Mouse (Mus musculus) myocyte (in vitro differentiated cells): ENCODE data around the gene Ncstn. TPM values are rescaled to one million over a fixed set of nuclear protein-coding genes. Genes with fewer than 3 reads are reported as not detected.

ENCODE experiments used
- H3K27me3 ChIP-seq: one replicate; pipeline ENCODE4 v1.6.1; 2011; ENCODE audit not compliant: control insufficient read depth, insufficient read depth, insufficient read length
- H3K36me3 ChIP-seq: one replicate; pipeline ENCODE4 v1.6.1; 2011; ENCODE audit not compliant: control insufficient read depth, insufficient read depth
- H3K4me2 ChIP-seq: one replicate; pipeline ENCODE4 v1.6.1; 2011; ENCODE audit warnings: low read depth, control low read depth
- H3K4me3 ChIP-seq: one replicate; pipeline ENCODE4 v1.5.1; 2011; ENCODE audit warnings: mild to moderate bottlenecking, control low read depth, moderate library complexity
- H3K79me2 ChIP-seq: one replicate; pipeline ENCODE4 v1.6.1; 2011; ENCODE audit not compliant: control insufficient read depth, insufficient read depth
- H3ac ChIP-seq: one replicate; pipeline ENCODE4 v1.6.1; 2011; ENCODE audit not compliant: control insufficient read depth, insufficient read length
- CEBPB ChIP-seq: IDR thresholded peaks from 2 replicates; pipeline ENCODE4 v1.6.1; 2011; ENCODE audit warnings: mild to moderate bottlenecking, moderate library complexity; ENCODE audit not compliant: poor library complexity, insufficient read depth, severe bottlenecking
- E2F4 ChIP-seq: IDR thresholded peaks from one replicate; pipeline ENCODE4 v1.6.1; 2011; ENCODE audit warnings: mild to moderate bottlenecking, control low read depth, moderate library complexity; ENCODE audit not compliant: insufficient read depth
- MAX ChIP-seq: IDR thresholded peaks from one replicate; pipeline ENCODE4 v1.6.1; 2011; ENCODE audit warnings: low read depth, mild to moderate bottlenecking, control low read depth
- MYOD1 ChIP-seq, 3 experiments: IDR thresholded peaks; one replicate each; pipeline ENCODE4 v1.6.1; 2011; ENCODE audit warnings: control low read depth in 2 of 3, low read depth in 2 of 3, mild to moderate bottlenecking in 2 of 3, moderate library complexity in 1 of 3; ENCODE audit not compliant: insufficient read length in 2 of 3, control insufficient read depth in 1 of 3
- MYOG ChIP-seq, 3 experiments: IDR thresholded peaks; one replicate each; pipeline ENCODE4 v1.6.1; 2011; ENCODE audit warnings: control low read depth in 2 of 3, low read depth in 2 of 3, mild to moderate bottlenecking in 2 of 3; ENCODE audit not compliant: insufficient read length in 2 of 3, control insufficient read depth in 1 of 3, insufficient read depth in 1 of 3
- POLR2A ChIP-seq: IDR thresholded peaks from one replicate; pipeline ENCODE4 v1.6.1; 2011; ENCODE audit warnings: low read depth, mild to moderate bottlenecking, control low read depth, moderate library complexity; ENCODE audit not compliant: insufficient read length
- POLR2AphosphoS2 ChIP-seq: IDR thresholded peaks from one replicate; pipeline ENCODE4 v1.6.1; 2011; ENCODE audit warnings: low read depth, control low read depth; ENCODE audit not compliant: insufficient read length
- REST ChIP-seq: IDR thresholded peaks from one replicate; pipeline ENCODE4 v1.6.1; 2011; ENCODE audit warnings: mild to moderate bottlenecking, control low read depth, moderate library complexity; ENCODE audit not compliant: insufficient read depth, insufficient read length
- SRF ChIP-seq: IDR thresholded peaks from one replicate; pipeline ENCODE4 v1.6.1; 2011; ENCODE audit warnings: low read depth; ENCODE audit not compliant: control insufficient read depth, insufficient read length
- TCF12 ChIP-seq: IDR thresholded peaks from one replicate; pipeline ENCODE4 v1.6.1; 2011; ENCODE audit warnings: mild to moderate bottlenecking, control low read depth; ENCODE audit not compliant: poor library complexity, insufficient read depth, severe bottlenecking
- TCF3 ChIP-seq: IDR thresholded peaks from one replicate; pipeline ENCODE4 v1.6.1; 2011; ENCODE audit warnings: low read depth, control low read depth; ENCODE audit not compliant: insufficient read length
- USF1 ChIP-seq: IDR thresholded peaks from one replicate; pipeline ENCODE4 v1.6.1; 2011; ENCODE audit warnings: low read depth, mild to moderate bottlenecking, control low read depth, moderate library complexity
- polyA plus RNA-seq: library from polyadenylated mRNA; unstranded; fragments of >200 nt; fragmentation: generic; extraction: Trizol; gene quantifications from one replicate; pipeline ENCODE4 v1.2.1, GENCODE M21; 2012; ENCODE audit warnings: missing spikeins

Ncstn gene
- polyA plus RNA-seq, 1 experiment, result 49.7 TPM

DNA sequence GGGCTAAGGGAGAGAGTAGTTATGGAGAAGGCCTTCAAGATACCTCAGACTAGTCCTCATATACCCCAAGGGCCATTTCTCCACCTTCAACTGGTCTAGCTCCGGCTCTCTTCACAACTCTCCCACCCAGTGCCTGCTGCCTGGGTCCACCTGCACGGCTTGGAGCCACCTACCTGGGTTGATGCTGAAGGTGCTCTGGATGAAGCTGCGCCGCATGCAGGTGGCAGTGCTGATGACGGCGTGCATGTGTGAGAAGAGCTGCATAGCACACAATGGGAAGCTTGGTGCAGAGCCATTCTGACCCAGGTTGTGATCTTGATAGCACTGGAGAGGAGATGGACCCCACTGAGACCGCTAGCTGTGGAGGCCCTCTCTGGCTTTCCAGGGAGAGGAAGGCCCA, 10.0 kb downstream of the Ncstn start:
- no peak overlapping the region for H3K4me3 ChIP-seq
- no peak for TF ChIP-seq SRF
- no peak for TF ChIP-seq POLR2AphosphoS2
- TF ChIP-seq MYOG (IDR thresholded peaks at IDR 0.05; ENCODE audit: control insufficient read depth in 1 of 3, insufficient read depth in 1 of 3, insufficient read length in 2 of 3, low read depth in 2 of 3), result no peak
- no peak for TF ChIP-seq TCF12
- TF ChIP-seq REST, result no peak
- TF ChIP-seq POLR2A, result no peak
- TF ChIP-seq MAX, result no peak
- TF ChIP-seq TCF3, result no peak
- no peak for TF ChIP-seq CEBPB
- no peak for TF ChIP-seq USF1
- TF ChIP-seq MYOD1 (IDR thresholded peaks at IDR 0.05; ENCODE audit: control insufficient read depth in 1 of 3, insufficient read length in 2 of 3, low read depth in 2 of 3), result no peak
- TF ChIP-seq E2F4, result no peak
- H3K79me2 ChIP-seq, result no peaks in the 10 kb centered on the region
- no peaks in the 10 kb centered on the region for H3K27me3 ChIP-seq
- peaks cover 42% of the 10 kb centered on the region for H3K36me3 ChIP-seq
- H3ac ChIP-seq, result no peak overlapping the region
- H3K4me2 ChIP-seq, result no peak overlapping the region

GRCm38 (mm10) chr1:172071556-172071955, 11.0 kb downstream of the Ncstn start:
- H3K27me3 ChIP-seq, result no peaks in the 10 kb centered on the region
- no peaks in the 10 kb centered on the region for H3K79me2 ChIP-seq
- no peak overlapping the region for H3K4me3 ChIP-seq
- no peak overlapping the region for H3ac ChIP-seq
- TF ChIP-seq MYOG (IDR thresholded peaks at IDR 0.05; ENCODE audit: control insufficient read depth in 1 of 3, insufficient read depth in 1 of 3, insufficient read length in 2 of 3, low read depth in 2 of 3), result no peak
- TF ChIP-seq POLR2A, result no peak
- TF ChIP-seq USF1, result no peak
- TF ChIP-seq MYOD1 (IDR thresholded peaks at IDR 0.05; ENCODE audit: control insufficient read depth in 1 of 3, insufficient read length in 2 of 3, low read depth in 2 of 3), result no peak
- TF ChIP-seq CEBPB, result no peak
- TF ChIP-seq MAX, result no peak
- no peak for TF ChIP-seq TCF3
- TF ChIP-seq E2F4, result no peak
- TF ChIP-seq SRF, result no peak
- TF ChIP-seq REST, result no peak
- no peak for TF ChIP-seq TCF12
- TF ChIP-seq POLR2AphosphoS2, result no peak
- no peak overlapping the region for H3K4me2 ChIP-seq
- H3K36me3 ChIP-seq, result peaks cover 39% of the 10 kb centered on the region

- Histone ChIP-seq H3ac (no peak overlapping the region), H3K4me2 (no peak overlapping the region), H3K36me3 (peaks cover 39% of the 10 kb centered on the region), H3K27me3 (no peaks in the 10 kb centered on the region), H3K79me2 (no peaks in the 10 kb centered on the region), H3K4me3 (no peak overlapping the region)
- TF ChIP-seq TCF12, result no peak
- no peak for TF ChIP-seq CEBPB
- TF ChIP-seq USF1, result no peak
- TF ChIP-seq MAX, result no peak
- no peak for TF ChIP-seq TCF3
- no peak for TF ChIP-seq POLR2AphosphoS2
- no peak for TF ChIP-seq MYOD1 (IDR thresholded peaks at IDR 0.05; ENCODE audit: control insufficient read depth in 1 of 3, insufficient read length in 2 of 3, low read depth in 2 of 3)
- TF ChIP-seq REST, result no peak
- TF ChIP-seq E2F4, result no peak
Observed at GRCm38 (mm10) chr1:172070227-172070626, 12.4 kb downstream of the Ncstn start.

DNA sequence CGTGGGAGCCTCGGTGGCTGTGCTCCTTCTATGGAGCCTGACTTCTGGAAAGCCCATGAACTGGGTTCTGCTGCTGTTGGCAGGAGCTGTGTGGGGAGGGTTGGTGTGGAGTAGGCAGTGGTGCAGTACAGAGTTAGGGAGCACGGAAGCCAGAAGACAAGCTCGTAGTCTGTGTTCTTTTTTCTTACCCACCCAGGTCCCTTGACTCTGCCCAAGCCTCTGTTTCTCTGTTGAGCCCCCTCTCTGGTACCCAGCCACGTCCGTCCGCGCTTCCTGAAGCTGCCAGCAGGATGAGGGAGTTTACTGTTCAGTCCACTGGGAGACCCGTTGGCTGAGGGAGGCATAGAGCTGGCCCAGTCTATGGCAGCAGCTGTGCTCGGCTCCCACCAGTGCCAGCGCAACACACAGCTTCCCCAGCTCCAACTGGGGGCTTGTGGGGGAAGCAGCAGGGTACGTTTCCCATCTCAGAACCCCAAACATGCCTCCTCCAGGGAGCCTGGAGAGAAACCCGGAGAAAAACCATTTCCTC, 17.9 kb downstream of the Ncstn start:
- H3K4me2 ChIP-seq, result no peak overlapping the region
- no peak for TF ChIP-seq POLR2AphosphoS2
- no peak for TF ChIP-seq SRF
- no peak for TF ChIP-seq POLR2A
- TF ChIP-seq TCF12, result no peak
- TF ChIP-seq MYOG (IDR thresholded peaks at IDR 0.05; ENCODE audit: control insufficient read depth in 1 of 3, insufficient read depth in 1 of 3, insufficient read length in 2 of 3, low read depth in 2 of 3), result no peak
- TF ChIP-seq CEBPB, result no peak
- TF ChIP-seq REST, result no peak
- no peak for TF ChIP-seq E2F4
- no peak for TF ChIP-seq MAX
- TF ChIP-seq TCF3, result no peak
- TF ChIP-seq USF1, result no peak
- TF ChIP-seq MYOD1 (IDR thresholded peaks at IDR 0.05; ENCODE audit: control insufficient read depth in 1 of 3, insufficient read length in 2 of 3, low read depth in 2 of 3), result no peak
- no peaks in the 10 kb centered on the region for H3K27me3 ChIP-seq
- no peak overlapping the region for H3ac ChIP-seq
- H3K79me2 ChIP-seq, result no peaks in the 10 kb centered on the region
- H3K4me3 ChIP-seq, result no peak overlapping the region
- H3K36me3 ChIP-seq, result peaks cover 7% of the 10 kb centered on the region

- Histone ChIP-seq H3K4me2 (no peak overlapping the region), H3K4me3 (no peak overlapping the region), H3K36me3 (no peaks in the 10 kb centered on the region), H3ac (no peak overlapping the region), H3K27me3 (no peaks in the 10 kb centered on the region), H3K79me2 (no peaks in the 10 kb centered on the region)
- TF ChIP-seq MAX (no peak), REST (no peak), POLR2A (no peak), USF1 (no peak), SRF (no peak), CEBPB (no peak)
Observed at GRCm38 (mm10) chr1:172063291-172064023, 19.1 kb downstream of the Ncstn start.
